In the genomic region with DNA sequence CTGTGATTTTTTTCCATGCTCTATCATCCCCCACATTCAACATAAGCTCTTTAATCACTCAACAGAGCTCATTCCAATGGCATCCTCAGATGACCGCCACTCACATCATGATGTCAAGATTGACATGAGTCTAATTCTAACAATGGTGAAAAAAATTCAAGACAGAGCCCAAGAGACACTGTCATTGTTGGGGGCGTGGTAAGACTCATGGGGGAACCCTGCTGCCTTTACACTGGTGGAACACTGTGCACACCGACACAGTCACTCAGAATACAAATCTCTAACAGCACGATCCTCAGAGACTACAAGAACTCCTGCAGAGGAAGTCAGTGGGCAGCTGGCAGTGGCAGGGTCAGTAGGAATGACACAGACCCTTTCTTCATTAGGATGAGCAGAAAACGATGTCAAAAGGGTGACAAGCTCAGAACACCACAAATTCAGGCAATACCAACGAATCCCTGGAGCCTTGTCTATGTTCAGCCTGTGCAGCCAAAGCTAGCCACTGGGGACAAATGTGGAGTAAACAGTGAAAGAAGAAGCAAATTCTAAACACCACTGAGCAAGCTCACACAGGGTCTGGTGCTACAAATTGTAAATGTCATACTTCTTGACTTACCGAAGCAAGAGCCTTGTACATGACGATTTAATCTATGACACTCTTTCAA, we compare ENCODE assay signal across 28 mouse cellular contexts.
DNase-seq lines count a peak whose midpoint lies in the region; ATAC-seq and TF ChIP-seq lines count a peak whose summit lies in the region.
"Had no signal": no experiment of that assay in that cellular context is flagged by ENCODE, and none has a peak within 500 bp of the region (broad histone marks: within the 10 kb centered on the region; RNA-seq: fewer than 3 reads in every experiment).

No protein-coding gene starts in this region.

- no peak overlapping the region for H3K9ac ChIP-seq in intestine, embryonic 14.5 days (ENCODE audit: low read length)
- H3K9ac ChIP-seq in intestine, postnatal 0 days (ENCODE audit: low read depth, low read length): no peak overlapping the region
- no peak overlapping the region for H3K9ac ChIP-seq in midbrain, embryonic 11.5 days (ENCODE audit: low read length)
- H3K9ac ChIP-seq in midbrain, embryonic 14.5 days (replicated peaks; ENCODE audit: low read length): no peak overlapping the region
- H3K9ac ChIP-seq in stomach, embryonic 16.5 days (ENCODE audit: low read length): no peak overlapping the region
- H3K9ac ChIP-seq: embryonic facial prominence, embryonic 15.5 days; liver, embryonic 15.5 days; midbrain, embryonic 15.5 days; neural tube, embryonic 13.5 days had no signal

- H3K9me3 ChIP-seq in intestine, embryonic 14.5 days (ENCODE audit: control insufficient read depth, low read length): no peaks in the 10 kb centered on the region
- no peaks in the 10 kb centered on the region for H3K9me3 ChIP-seq in intestine, postnatal 0 days (ENCODE audit: control insufficient read depth)
- no peaks in the 10 kb centered on the region for H3K9me3 ChIP-seq in midbrain, embryonic 11.5 days (ENCODE audit: control insufficient read depth, low read length)
- H3K9me3 ChIP-seq in midbrain, embryonic 14.5 days (ENCODE audit: control insufficient read depth, low read length): no peaks in the 10 kb centered on the region
- H3K9me3 ChIP-seq in stomach, embryonic 16.5 days (replicated peaks; ENCODE audit: control insufficient read depth, low read length): no peaks in the 10 kb centered on the region
- H3K9me3 ChIP-seq: embryonic facial prominence, embryonic 15.5 days; G1E; hindbrain, embryonic 10.5 days; limb, embryonic 10.5 days; liver, embryonic 15.5 days; megakaryocyte, embryonic 14.5 days; midbrain, embryonic 15.5 days; neural tube, embryonic 13.5 days had no signal

- TF ChIP-seq CTCF in intestine, postnatal 0 days (IDR thresholded peaks at IDR 0.05; ENCODE audit: low read depth): no peak

- H3K4me3 ChIP-seq in intestine, embryonic 14.5 days (ENCODE audit: low read depth, low read length): no peak overlapping the region
- no peak overlapping the region for H3K4me3 ChIP-seq in intestine, postnatal 0 days (ENCODE audit: low read depth, low read length)
- H3K4me3 ChIP-seq in midbrain, embryonic 11.5 days (ENCODE audit: low read depth, low read length): no peak overlapping the region
- no peak overlapping the region for H3K4me3 ChIP-seq in midbrain, embryonic 14.5 days (replicated peaks; ENCODE audit: low read depth, low read length)
- no peak overlapping the region for H3K4me3 ChIP-seq in stomach, embryonic 16.5 days (replicated peaks; ENCODE audit: low read length)
- H3K4me3 ChIP-seq: embryonic facial prominence, embryonic 15.5 days; hindbrain, embryonic 10.5 days; limb, embryonic 10.5 days; liver, embryonic 15.5 days; megakaryocyte, embryonic 14.5 days; midbrain, embryonic 15.5 days; neural tube, embryonic 13.5 days had no signal

- H3K27ac ChIP-seq in intestine, embryonic 14.5 days (ENCODE audit: low read depth): no peak overlapping the region
- no peak overlapping the region for H3K27ac ChIP-seq in intestine, postnatal 0 days (ENCODE audit: low read depth, low read length)
- H3K27ac ChIP-seq in midbrain, embryonic 11.5 days (ENCODE audit: low read depth, low read length): no peak overlapping the region
- H3K27ac ChIP-seq in midbrain, embryonic 14.5 days (replicated peaks; ENCODE audit: low read depth, low read length): no peak overlapping the region
- H3K27ac ChIP-seq in stomach, embryonic 16.5 days (ENCODE audit: low read length): peak overlapping the region; percentile 19; the same call in 1 of the 2 replicates
- H3K27ac ChIP-seq: embryonic facial prominence, embryonic 15.5 days; hindbrain, embryonic 10.5 days; kidney, postnatal 0 days; limb, embryonic 10.5 days; liver, embryonic 15.5 days; midbrain, embryonic 15.5 days; neural tube, embryonic 13.5 days had no signal

- no peak for ATAC-seq in intestine, embryonic 14.5 days (replicated peaks; ENCODE audit: low FRiP score, low TSS enrichment, low read depth)
- ATAC-seq in intestine, postnatal 0 days: no peak
- no peak for ATAC-seq in midbrain, embryonic 11.5 days (ENCODE audit: low FRiP score)
- no peak for ATAC-seq in midbrain, embryonic 14.5 days (ENCODE audit: low FRiP score, low TSS enrichment)
- no peak for ATAC-seq in stomach, embryonic 16.5 days (ENCODE audit: insufficient read depth, low FRiP score)
- ATAC-seq: forebrain, embryonic 14.5 days; hindbrain, embryonic 16.5 days; midbrain, embryonic 15.5 days; Patski had no signal

- H3K27me3 ChIP-seq in intestine, embryonic 14.5 days (replicated peaks; ENCODE audit: control insufficient read depth, insufficient read depth, low read length): no peaks in the 10 kb centered on the region
- no peaks in the 10 kb centered on the region for H3K27me3 ChIP-seq in intestine, postnatal 0 days (replicated peaks; ENCODE audit: control insufficient read depth, insufficient read depth, low read length)
- H3K27me3 ChIP-seq in midbrain, embryonic 11.5 days (ENCODE audit: control insufficient read depth, insufficient read depth, low read length): no peaks in the 10 kb centered on the region
- no peaks in the 10 kb centered on the region for H3K27me3 ChIP-seq in midbrain, embryonic 14.5 days (ENCODE audit: control insufficient read depth, insufficient read depth, low read length)
- H3K27me3 ChIP-seq in stomach, embryonic 16.5 days (ENCODE audit: control insufficient read depth, insufficient read depth, low read length): no peaks in the 10 kb centered on the region
- H3K27me3 ChIP-seq: CH12.LX; embryonic facial prominence, embryonic 15.5 days; liver, embryonic 15.5 days; megakaryocyte, embryonic 14.5 days; midbrain, embryonic 15.5 days; neural tube, embryonic 13.5 days; Patski had no signal

- no peak overlapping the region for H3K4me2 ChIP-seq in intestine, embryonic 14.5 days (ENCODE audit: low read length)
- H3K4me2 ChIP-seq in intestine, postnatal 0 days (replicated peaks; ENCODE audit: low read depth): no peak overlapping the region
- H3K4me2 ChIP-seq in midbrain, embryonic 11.5 days: no peak overlapping the region
- no peak overlapping the region for H3K4me2 ChIP-seq in midbrain, embryonic 14.5 days (ENCODE audit: low read length)
- H3K4me2 ChIP-seq in stomach, embryonic 16.5 days (ENCODE audit: low read depth, low read length): no peak overlapping the region
- H3K4me2 ChIP-seq: embryonic facial prominence, embryonic 15.5 days; liver, embryonic 15.5 days; midbrain, embryonic 15.5 days; neural tube, embryonic 13.5 days had no signal

- WGBS in intestine, embryonic 14.5 days: 91% methylated on average over 8 of the region's 8 CpGs
- 83% methylated on average over 8 of the region's 8 CpGs for WGBS in intestine, postnatal 0 days
- WGBS in midbrain, embryonic 11.5 days: 69% methylated on average over 8 of the region's 8 CpGs
- WGBS in midbrain, embryonic 14.5 days: 65% methylated on average over 8 of the region's 8 CpGs
- 76% methylated on average over 8 of the region's 8 CpGs for WGBS in stomach, embryonic 16.5 days

- peak; percentile 17 for DNase-seq in gastrocnemius, postnatal 25 days
- no peak for DNase-seq in gastrocnemius, adult 8-10 months (ENCODE audit: low spot score in 2 of 2)
- peak; percentile 33 for DNase-seq in intestine, embryonic 14.5 days (ENCODE audit: low spot score)
- peak; percentile 59 for DNase-seq in midbrain, embryonic 11.5 days (ENCODE audit: low spot score, missing footprints)
- no peak for DNase-seq in midbrain, embryonic 14.5 days
- DNase-seq: adrenal gland, adult 8-10 months; B cell, adult 2 months; cerebellum, adult 9-11 months; gastrocnemius, postnatal 14 days; kidney, adult 18-20 months; liver; lung, postnatal 36 days; right cerebral cortex, postnatal 4 days had no signal

- no peaks in the 10 kb centered on the region for H3K4me1 ChIP-seq in intestine, embryonic 14.5 days (replicated peaks; ENCODE audit: control insufficient read depth, insufficient read depth, low read length)
- H3K4me1 ChIP-seq in intestine, postnatal 0 days (replicated peaks; ENCODE audit: control insufficient read depth, insufficient read depth, low read length): no peaks in the 10 kb centered on the region
- H3K4me1 ChIP-seq in midbrain, embryonic 11.5 days (ENCODE audit: control insufficient read depth, insufficient read depth, low read length): no peaks in the 10 kb centered on the region
- no peaks in the 10 kb centered on the region for H3K4me1 ChIP-seq in midbrain, embryonic 14.5 days (ENCODE audit: control insufficient read depth, insufficient read depth, low read length)
- H3K4me1 ChIP-seq in stomach, embryonic 16.5 days (ENCODE audit: control insufficient read depth, insufficient read depth, low read length): peaks cover 4% of the 10 kb centered on the region
- H3K4me1 ChIP-seq: liver, embryonic 15.5 days had no signal

- H3K36me3 ChIP-seq in intestine, embryonic 14.5 days (ENCODE audit: control insufficient read depth, insufficient read depth, low read length): no peaks in the 10 kb centered on the region
- H3K36me3 ChIP-seq in intestine, postnatal 0 days (ENCODE audit: control insufficient read depth, insufficient read depth): no peaks in the 10 kb centered on the region
- H3K36me3 ChIP-seq in midbrain, embryonic 11.5 days (ENCODE audit: control insufficient read depth, insufficient read depth, low read length): no peaks in the 10 kb centered on the region
- no peaks in the 10 kb centered on the region for H3K36me3 ChIP-seq in midbrain, embryonic 14.5 days (ENCODE audit: control insufficient read depth, insufficient read depth, low read length)
- no peaks in the 10 kb centered on the region for H3K36me3 ChIP-seq in stomach, embryonic 16.5 days (ENCODE audit: control insufficient read depth, insufficient read depth, low read length)
- H3K36me3 ChIP-seq: embryonic facial prominence, embryonic 15.5 days; G1E; hindbrain, embryonic 10.5 days; limb, embryonic 10.5 days; liver, embryonic 15.5 days; midbrain, embryonic 15.5 days; neural tube, embryonic 13.5 days had no signal

Comparison
In these comparisons a context has a peak if more than half of its experiments do, and no peak if none do; other contexts are left out.
1. DNase-seq: peak in gastrocnemius, postnatal 25 days (single experiment), intestine, embryonic 14.5 days (single experiment) and midbrain, embryonic 11.5 days (single experiment); none in gastrocnemius, adult 8-10 months (0 of 2) and midbrain, embryonic 14.5 days (single experiment).